Mouse (Mus musculus) CD4-positive naive resting alpha-beta T cell, adult 57 days (primary cell): Measurements from ENCODE around the gene Nudt3. TPM values are rescaled to one million over a fixed set of nuclear protein-coding genes. Genes with fewer than 3 reads are reported as not detected.

Source experiments
- total RNA-seq: library from RNA; stranded (reverse); gene quantifications from one replicate; pipeline ENCODE4 v1.2.4, GENCODE M21; 2023

Gene Nudt3
- total RNA-seq, result 101 TPM

DNA sequence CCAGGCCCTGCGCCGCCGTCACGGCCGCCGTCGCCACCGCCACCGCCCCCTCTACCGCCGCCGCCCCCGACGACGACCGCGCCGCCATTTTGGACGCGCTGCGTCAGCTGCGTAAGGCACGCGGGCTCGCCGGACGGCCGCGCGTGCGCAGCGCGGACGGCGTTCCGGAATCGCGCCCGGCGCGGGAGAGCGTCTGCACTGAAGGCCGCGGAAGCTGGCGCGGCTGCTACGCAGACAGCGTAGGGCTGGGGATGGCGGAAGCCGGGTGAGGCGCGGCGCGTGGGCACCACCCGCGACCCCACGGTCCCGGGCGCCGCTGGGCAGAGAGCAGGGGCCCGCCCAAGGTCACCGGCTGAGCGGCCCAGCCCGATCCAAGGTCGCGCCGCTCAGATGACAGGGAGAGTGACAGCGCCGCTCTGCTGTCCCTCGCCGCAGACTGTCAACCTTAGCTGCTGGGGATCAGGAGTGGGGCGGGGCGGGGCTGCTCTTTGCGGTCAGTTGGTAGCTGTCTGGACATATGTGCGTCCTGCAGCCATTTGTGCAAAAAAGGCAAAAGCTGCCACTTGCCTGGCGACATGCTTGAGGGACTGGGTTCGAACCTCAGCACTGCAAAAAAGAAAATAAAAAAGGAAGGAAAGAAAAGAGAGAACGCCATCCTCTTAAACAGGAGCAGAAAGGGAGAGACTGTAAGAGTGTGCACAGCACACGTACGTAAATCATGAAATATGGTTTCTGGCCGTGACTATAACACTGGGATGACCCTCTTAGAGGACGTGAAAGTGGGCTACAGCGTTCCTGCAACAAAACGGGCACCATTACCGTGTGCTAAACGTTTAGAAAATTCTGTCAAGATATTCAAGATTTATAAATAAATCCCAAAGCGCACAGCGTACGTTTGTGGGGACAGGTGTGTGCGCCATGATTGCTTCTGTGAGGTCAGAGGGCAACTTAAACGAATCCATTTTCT, at the start of gene Nudt3:
Nudt3 (minus strand) TSS at position 136 of the 967 bp plus-strand sequence.

DNA sequence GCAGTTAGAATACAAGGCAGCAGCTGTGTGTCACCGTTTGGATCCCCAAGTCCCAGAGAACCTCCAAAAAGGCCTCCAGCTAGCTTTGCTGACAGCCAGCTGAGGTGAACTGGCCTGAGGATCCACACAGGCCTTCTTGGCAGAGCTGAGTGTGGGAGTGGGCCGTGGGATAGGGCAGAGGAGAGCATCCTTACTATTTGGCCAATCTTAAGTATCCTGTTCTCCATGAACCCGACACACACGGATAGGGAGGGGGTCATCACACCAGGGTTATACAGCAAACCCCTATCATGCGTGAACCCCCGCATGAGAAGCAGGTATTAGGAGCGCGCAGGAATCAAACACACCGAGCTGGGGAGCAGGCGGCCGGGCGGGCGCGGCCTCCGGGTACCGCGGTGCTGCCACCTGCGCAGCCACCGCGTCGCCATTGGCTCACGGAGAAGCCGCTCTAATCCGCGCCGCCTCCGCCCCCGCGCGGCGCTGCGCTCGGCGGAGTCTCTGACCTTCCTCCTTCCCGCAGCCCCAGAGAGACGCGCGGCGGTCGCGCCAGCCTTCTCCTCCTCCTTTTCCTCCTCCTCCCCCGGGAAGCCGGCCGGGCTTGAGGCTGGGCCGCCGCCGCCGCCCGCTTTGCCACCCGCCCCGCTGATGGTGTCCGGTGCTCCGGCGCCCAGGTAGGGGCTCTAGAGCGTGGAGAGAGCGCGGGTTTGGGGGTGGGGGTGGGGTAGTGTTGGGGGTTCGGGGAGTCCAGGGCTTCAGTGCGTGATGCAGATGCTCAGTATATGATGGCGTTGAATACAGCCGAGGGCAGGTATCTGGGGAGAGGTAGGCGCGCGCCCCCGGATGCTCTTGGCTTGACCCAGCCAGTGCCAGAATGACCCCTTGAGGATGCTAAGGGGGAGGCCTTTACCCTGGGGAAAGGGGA, 32.1 kb upstream of the Nudt3 start, which contains the start of gene Pacsin1:
Pacsin1 (plus strand) TSS at position 421 of the 922 bp plus-strand sequence.

DNA sequence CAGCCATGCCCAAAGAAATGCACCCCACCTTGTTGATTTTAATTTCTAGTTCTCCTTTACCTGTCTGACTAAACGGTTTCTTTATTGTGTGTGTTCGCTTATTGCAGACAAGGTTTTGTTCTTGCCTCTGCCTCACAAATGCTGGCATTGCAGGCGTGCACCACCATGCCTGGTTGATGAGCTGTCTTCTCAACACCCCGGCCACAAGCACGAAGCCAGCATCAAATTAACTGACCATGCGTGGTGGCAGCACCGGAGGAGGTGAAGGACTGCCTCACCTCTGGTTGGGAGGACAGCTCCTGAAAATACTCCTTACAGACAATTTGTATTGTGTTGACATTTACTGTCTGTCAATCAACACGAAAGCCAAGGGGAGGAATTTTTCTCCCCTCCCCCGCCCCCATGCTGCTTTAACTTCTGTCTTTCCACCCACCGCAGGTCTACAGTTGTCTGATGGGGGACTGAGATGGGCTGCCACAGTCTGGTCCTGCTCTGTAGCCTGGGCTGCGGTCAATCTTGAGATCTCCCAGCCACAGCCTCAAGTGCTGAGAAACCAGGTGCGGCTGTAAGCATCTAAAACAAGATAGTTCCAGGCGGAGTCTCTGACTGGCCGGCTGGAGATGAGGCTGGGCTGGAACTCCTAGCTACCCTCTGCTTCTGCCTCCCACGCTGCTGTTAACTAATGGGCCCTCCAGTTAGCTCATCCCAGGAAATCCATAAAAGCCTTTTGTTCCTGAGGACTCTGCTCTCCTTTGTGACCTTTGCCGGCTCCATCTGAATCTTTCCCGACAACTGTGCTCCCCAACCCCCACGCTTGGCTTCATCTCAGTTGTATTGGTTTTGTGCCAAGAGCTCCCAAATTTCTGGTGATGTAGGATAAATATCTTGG, 13.1 kb upstream of the Nudt3 start, which contains the start of gene Rps10:
Rps10 (minus strand) TSS at position 538 of the 889 bp plus-strand sequence.

DNA sequence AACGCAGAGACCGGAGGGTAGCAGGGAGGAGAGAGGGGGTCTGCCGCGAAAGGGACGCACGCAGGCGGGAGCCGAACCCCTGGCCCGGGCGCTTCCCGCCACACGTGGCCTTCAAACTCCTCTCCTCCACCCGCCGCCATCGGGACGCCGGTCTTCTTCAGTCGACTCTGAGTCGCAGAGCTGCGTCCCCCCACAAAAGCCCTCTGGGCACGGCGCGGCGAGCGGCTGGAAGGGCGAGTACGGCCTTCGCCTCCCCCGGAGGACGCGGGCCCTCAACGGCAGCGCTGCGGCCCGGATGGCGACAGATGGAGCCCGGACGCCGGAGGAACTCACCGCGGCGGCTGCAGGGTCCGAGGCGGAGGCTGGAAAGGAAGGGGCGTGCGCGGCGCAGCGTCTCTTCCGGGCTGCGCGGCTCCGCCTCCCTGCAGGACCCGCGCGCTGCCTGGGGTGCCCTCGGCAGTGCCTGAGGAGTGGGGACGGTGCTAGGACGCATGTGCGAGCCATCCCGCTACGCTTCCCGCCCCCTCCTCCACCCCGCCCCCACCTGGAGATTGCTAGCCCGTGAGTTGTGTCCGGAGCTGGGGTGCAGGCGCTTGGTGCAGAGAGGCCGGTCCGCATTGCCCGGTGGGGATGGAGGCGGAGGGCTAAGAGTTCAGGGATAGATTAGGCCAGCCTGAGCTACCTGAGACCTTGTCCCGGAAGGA, 11.7 kb upstream of the Nudt3 start, which contains the start of gene RPS10-NUDT3:
RPS10-NUDT3 (minus strand) TSS at position 352 of the 704 bp plus-strand sequence.

DNA sequence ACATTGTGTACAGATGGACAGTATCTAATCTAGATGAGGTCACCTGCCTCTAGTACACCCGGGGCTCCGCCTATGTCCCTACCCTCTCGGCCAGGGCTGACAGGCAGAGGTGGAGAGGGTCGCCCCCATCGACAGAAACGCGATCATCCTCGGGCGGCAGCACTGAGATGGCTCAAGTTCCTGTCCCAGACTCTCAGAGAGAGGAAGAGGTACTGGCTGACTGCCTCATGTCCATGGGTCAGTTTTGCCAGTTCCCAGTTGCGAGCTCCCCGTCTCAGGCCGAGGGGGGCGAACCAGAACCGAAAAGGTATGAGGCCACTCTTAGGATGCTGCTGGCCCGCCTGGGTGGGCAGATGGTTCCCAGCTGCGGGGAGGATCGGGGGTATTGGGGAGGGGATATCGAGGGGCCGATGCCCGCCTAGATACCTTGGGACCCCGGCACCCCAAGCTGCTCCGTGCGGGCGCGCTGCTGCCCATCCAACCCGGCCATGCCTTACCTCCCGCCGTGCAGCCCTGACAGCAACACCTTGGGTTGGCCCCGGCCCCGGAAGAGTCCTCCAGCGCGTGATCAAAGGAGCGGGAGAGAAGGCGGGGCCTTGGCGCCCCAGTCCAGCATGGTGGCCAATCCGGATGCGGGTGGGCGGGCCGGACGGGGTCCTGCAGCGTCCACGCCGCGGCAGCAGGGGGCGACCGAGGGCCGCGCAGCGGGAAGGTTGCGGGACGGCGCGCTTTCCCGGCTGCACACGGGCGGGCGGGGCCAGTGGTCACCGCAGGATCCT, 57.9 kb downstream of the Nudt3 start, which contains the start of gene AI413582:
AI413582 (minus strand) TSS at position 594 of the 779 bp plus-strand sequence.

DNA sequence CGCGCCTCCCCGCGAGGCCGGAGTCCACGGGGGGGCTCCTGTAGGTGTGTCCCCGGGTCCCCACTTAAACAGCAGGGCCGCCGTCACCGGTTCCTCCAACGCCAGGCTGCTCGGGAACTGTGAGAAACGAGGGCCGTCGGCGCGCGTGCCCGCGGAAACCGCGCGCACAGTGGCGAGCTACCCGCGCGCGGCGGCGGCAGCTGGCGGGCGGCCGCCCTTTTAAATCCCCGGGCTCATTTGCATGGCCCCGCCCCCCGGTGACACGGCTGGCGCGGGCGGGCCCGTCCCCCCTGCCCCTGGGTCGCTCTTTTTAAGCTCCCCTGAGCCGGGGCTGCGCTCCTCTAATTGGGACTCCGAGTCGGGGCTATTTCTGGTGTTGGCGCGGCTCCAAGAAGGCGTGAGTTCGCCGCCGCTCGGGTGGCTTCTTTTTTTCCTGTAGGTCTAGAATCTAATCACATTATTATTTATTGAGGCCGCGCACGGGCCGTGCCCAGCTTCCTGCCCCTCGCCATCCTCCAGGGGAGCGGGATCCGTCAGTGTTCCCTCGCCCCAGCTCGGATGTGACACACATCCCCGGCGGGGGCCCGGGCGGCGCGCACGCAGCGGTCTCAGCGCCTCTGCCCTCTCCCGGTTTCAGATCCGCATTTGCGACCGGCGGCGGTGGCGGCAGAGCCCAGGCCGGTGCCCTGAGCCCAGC, 66.8 kb downstream of the Nudt3 start, which contains the start of gene Hmga1:
Hmga1 (plus strand) TSS at position 183 of the 697 bp plus-strand sequence.

Other genes with a start within 250 kb of the Nudt3 start
- not detected for gene Grm4, start 102.1 kb downstream of the Nudt3 start, total RNA-seq
- gene Hmga1, start 67.0 kb downstream of the Nudt3 start, total RNA-seq, result 42.4 TPM
- gene AI413582, start 57.7 kb downstream of the Nudt3 start, total RNA-seq, result 41.7 TPM
- not detected for gene RPS10-NUDT3, start 11.7 kb upstream of the Nudt3 start, total RNA-seq
- 2,947 TPM for gene Rps10, start 13.2 kb upstream of the Nudt3 start, total RNA-seq
- gene Pacsin1, start 32.0 kb upstream of the Nudt3 start, total RNA-seq, result 42.6 TPM
- 1.2 TPM for gene Spdef, start 105.5 kb upstream of the Nudt3 start, total RNA-seq
- gene D17Wsu92e, start 197.2 kb upstream of the Nudt3 start, total RNA-seq, result 82.2 TPM
- 74.8 TPM for gene Snrpc, start 214.7 kb upstream of the Nudt3 start, total RNA-seq
- gene Uhrf1bp1, start 232.9 kb upstream of the Nudt3 start, total RNA-seq, result 3.8 TPM